Mouse (Mus musculus) forebrain, postnatal 0 days (tissue): ENCODE data around the gene Cnnm3. TPM values are rescaled to one million over a fixed set of nuclear protein-coding genes. Genes with fewer than 3 reads are reported as not detected.
A peak's percentile ranks its signal among the peaks of the same experiment; 100 is the strongest.

Experiments used
- ATAC-seq: fragments of 200-750 bp; cut with Nextera tagmentation; 2 replicates; pipeline ENCODE4 v1.8.0; 2017; ENCODE audit warnings: mild to moderate bottlenecking, moderate library complexity
- DNase-seq: peaks from one replicate; pipeline ENCODE4 v3.0.0-alpha.2; 2015
- H3K27ac ChIP-seq: fragments of 300-500 bp; sonication (generic); 2 replicates; pipeline ENCODE4 v1.5.1; 2014; ENCODE audit warnings: low read depth, mild to moderate bottlenecking, antibody characterized with exemption, low read length, moderate library complexity, mixed read lengths
- H3K27me3 ChIP-seq: fragments of 300-500 bp; sonication (generic); 2 replicates; pipeline ENCODE4 v1.6.1; 2014; ENCODE audit warnings: mild to moderate bottlenecking, low read length, mixed read lengths; ENCODE audit not compliant: insufficient read depth
- H3K36me3 ChIP-seq: fragments of 300-500 bp; sonication (generic); 2 replicates; pipeline ENCODE4 v1.6.1; 2014; ENCODE audit warnings: mild to moderate bottlenecking, moderate library complexity; ENCODE audit not compliant: insufficient read depth
- H3K4me1 ChIP-seq: fragments of 300-500 bp; sonication (generic); 2 replicates; pipeline ENCODE4 v1.6.1; 2014; ENCODE audit warnings: antibody characterized with exemption; ENCODE audit not compliant: insufficient read depth
- H3K4me2 ChIP-seq: fragments of 300-500 bp; sonication (generic); 2 replicates; pipeline ENCODE4 v1.6.1; 2014; ENCODE audit warnings: low read depth, mild to moderate bottlenecking, moderate library complexity
- H3K4me3 ChIP-seq: fragments of 300-500 bp; sonication (generic); 2 replicates; pipeline ENCODE4 v1.5.1; 2014; ENCODE audit warnings: low read depth, low read length, mixed read lengths
- H3K9ac ChIP-seq: fragments of 300-500 bp; sonication (generic); 2 replicates; pipeline ENCODE4 v1.6.1; 2014; ENCODE audit warnings: mild to moderate bottlenecking
- H3K9me3 ChIP-seq: fragments of 300-500 bp; sonication (generic); 2 replicates; pipeline ENCODE4 v1.6.1; 2016; ENCODE audit warnings: low read length
- CTCF ChIP-seq: sonication (generic); IDR thresholded peaks from 2 replicates; pipeline ENCODE4 v1.5.1; 2016; ENCODE audit warnings: antibody characterized with exemption, control low read depth, low read depth
- WGBS: fragments of 180-500 bp; shearing (Covaris S2); extraction: QIAGEN DNeasy Blood & Tissue Kit; methylation state at CpG from one replicate; pipeline ENCODE4 v1.1.7; 2014; 5-methylcytosine and 5-hydroxymethylcytosine counted together
- polyA plus RNA-seq: library from polyadenylated mRNA; unstranded; fragments of >200 nt; fragmentation: Nextera tagmentation; extraction: Ambion mirVana; gene quantifications from 2 replicates; pipeline ENCODE4 v1.2.1, GENCODE M21; 2015
- total RNA-seq: library from RNA; depleted of rRNA; stranded (reverse); fragments of >200 nt; gene quantifications from 2 replicates; pipeline ENCODE4 v1.2.3, GENCODE M21; 2014; rRNA removed

Gene Cnnm3
- total RNA-seq (25.6 and 29.1 TPM in 2 replicates), polyA plus RNA-seq (3.7 and 4.8 TPM in 2 replicates)

GRCm38 (mm10) chr1:36511289-36512021, at the start of gene Cnnm3:
TSS of gene Cnnm3 (plus strand) at chr1:36511867.
- TF ChIP-seq CTCF, result peak; percentile 55
- WGBS, result 4% methylated on average over 50 of the region's 51 CpGs
- no peaks in the 10 kb centered on the region for H3K9me3 ChIP-seq

GRCm38 (mm10) chr1:36465641-36466160, 46.0 kb upstream of the Cnnm3 start:
- H3K4me1 ChIP-seq, result no peaks in the 10 kb centered on the region
- DNase-seq (no peak), ATAC-seq (no peak)
- H3K4me3 ChIP-seq, result no peak overlapping the region
- 81% methylated on average over 4 of the region's 4 CpGs for WGBS
- H3K4me2 ChIP-seq, result no peak overlapping the region
- no peaks in the 10 kb centered on the region for H3K27me3 ChIP-seq
- H3K27ac ChIP-seq, result no peak overlapping the region
- no peaks in the 10 kb centered on the region for H3K36me3 ChIP-seq
- TF ChIP-seq CTCF, result no peak
- H3K9me3 ChIP-seq, result no peaks in the 10 kb centered on the region
- H3K9ac ChIP-seq, result no peak overlapping the region

More at GRCm38 (mm10) chr1:36511289-36512021, at the start of gene Cnnm3:
- DNase-seq (peak; percentile 99), ATAC-seq (peak; percentile 99)
- Histone ChIP-seq H3K4me2 (peak within 1 kb of the TSS; percentile 89), H3K36me3 (peaks cover 1% of the 10 kb centered on the region), H3K4me3 (peak within 1 kb of the TSS; percentile 90), H3K27ac (peak within 1 kb of the TSS; percentile 97), H3K9ac (peak within 1 kb of the TSS; percentile 92), H3K4me1 (peaks cover 14% of the 10 kb centered on the region), H3K27me3 (no peaks in the 10 kb centered on the region)

GRCm38 (mm10) chr1:36467446-36467845, 44.2 kb upstream of the Cnnm3 start:
- ATAC-seq (no peak), DNase-seq (no peak)
- Histone ChIP-seq H3K36me3 (no peaks in the 10 kb centered on the region), H3K9me3 (no peaks in the 10 kb centered on the region), H3K9ac (no peak overlapping the region), H3K4me2 (no peak overlapping the region), H3K4me1 (no peaks in the 10 kb centered on the region), H3K4me3 (no peak overlapping the region), H3K27me3 (no peaks in the 10 kb centered on the region), H3K27ac (no peak overlapping the region)
- 49% methylated on average over 5 of the region's 5 CpGs for WGBS
- no peak for TF ChIP-seq CTCF

GRCm38 (mm10) chr1:36469811-36470444, 41.7 kb upstream of the Cnnm3 start:
- H3K4me2 ChIP-seq, result no peak overlapping the region
- no peak for DNase-seq
- ATAC-seq, result no peak
- H3K27ac ChIP-seq, result no peak overlapping the region
- H3K36me3 ChIP-seq, result no peaks in the 10 kb centered on the region
- H3K9me3 ChIP-seq, result no peaks in the 10 kb centered on the region
- no peaks in the 10 kb centered on the region for H3K27me3 ChIP-seq
- H3K9ac ChIP-seq, result no peak overlapping the region
- peaks cover 19% of the 10 kb centered on the region; the same call in 1 of the 2 replicates for H3K4me1 ChIP-seq
- no peak for TF ChIP-seq CTCF
- no peak overlapping the region for H3K4me3 ChIP-seq
- WGBS, result 55% methylated on average over 2 of the region's 2 CpGs

DNA sequence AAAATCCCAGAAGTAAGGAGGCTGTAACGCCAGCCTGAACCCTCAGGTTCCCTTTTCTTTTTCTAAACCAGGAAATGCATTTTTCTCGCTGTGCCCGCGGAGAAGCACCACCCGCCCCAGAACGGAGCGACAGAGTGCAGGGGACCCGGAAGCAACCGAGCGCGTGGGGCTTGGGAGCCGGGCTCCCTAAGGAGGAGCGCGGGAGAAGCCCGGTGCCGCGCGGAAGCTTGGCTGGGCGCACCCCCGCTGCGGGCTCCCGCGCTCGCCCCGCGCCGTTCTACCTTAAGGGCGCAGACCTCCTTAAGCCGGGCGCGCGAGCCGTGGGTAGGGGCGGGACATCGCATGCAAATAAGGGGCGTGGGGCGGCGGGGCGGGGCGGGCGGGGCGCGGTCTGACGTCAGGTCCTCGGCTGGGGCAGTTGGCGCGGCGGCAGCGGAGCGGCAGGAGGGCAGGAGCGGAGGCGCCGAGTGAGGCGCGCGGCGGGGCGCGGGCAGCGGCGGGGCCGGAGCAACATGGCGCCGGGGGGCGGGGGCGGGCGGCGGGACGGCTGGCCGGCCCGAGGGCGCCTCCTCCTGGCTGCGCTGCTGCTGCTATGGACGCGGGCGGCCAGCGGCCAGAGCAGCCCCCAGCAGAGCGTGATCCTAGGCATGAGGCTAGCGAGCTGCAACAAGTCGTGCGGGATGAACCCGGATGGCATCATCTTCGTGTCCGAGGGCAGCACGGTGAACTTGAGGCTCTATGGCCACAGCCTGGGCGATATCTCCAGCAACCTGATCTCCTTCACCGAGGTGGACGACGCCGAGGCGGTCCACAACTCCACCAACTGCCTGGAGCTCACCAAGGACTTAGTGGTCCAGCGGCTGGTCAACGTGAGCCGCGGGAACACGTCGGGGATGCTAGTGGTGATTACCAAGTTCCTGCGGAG, 40.2 kb upstream of the Cnnm3 start, which contains the start of gene Cnnm4:
Gene Cnnm4 (plus strand): TSS at position 440 of the 925 bp plus-strand sequence.
- peak; percentile 48 for TF ChIP-seq CTCF
- H3K9me3 ChIP-seq, result no peaks in the 10 kb centered on the region
- H3K27me3 ChIP-seq, result no peaks in the 10 kb centered on the region
- WGBS, result 1% methylated on average over 50 of the region's 98 CpGs
- H3K27ac ChIP-seq, result peak within 1 kb of the TSS; percentile 54
- H3K9ac ChIP-seq, result peak within 1 kb of the TSS; percentile 70
- peak within 1 kb of the TSS; percentile 72 for H3K4me3 ChIP-seq
- peak; percentile 93 for ATAC-seq
- DNase-seq, result peak; percentile 88
- no peaks in the 10 kb centered on the region for H3K36me3 ChIP-seq
- peaks cover 23% of the 10 kb centered on the region; the same call in 1 of the 2 replicates for H3K4me1 ChIP-seq
- H3K4me2 ChIP-seq, result peak within 1 kb of the TSS; percentile 80

- H3K4me2 ChIP-seq, result peak overlapping the region; percentile 80
- peak overlapping the region; percentile 70 for H3K9ac ChIP-seq
- peak; percentile 7; the same call in 1 of the 2 replicates for ATAC-seq
- no peaks in the 10 kb centered on the region for H3K36me3 ChIP-seq
- WGBS, result 17% methylated on average over 18 of the region's 18 CpGs
- H3K27ac ChIP-seq, result no peak overlapping the region
- DNase-seq, result no peak
- no peaks in the 10 kb centered on the region for H3K9me3 ChIP-seq
- peaks cover 23% of the 10 kb centered on the region; the same call in 1 of the 2 replicates for H3K4me1 ChIP-seq
- peak overlapping the region; percentile 72 for H3K4me3 ChIP-seq
- H3K27me3 ChIP-seq, result no peaks in the 10 kb centered on the region
- no peak for TF ChIP-seq CTCF
These were observed 39.6 kb upstream of the Cnnm3 start for GRCm38 (mm10) chr1:36472106-36472440.
